Mouse (Mus musculus) mouse embryonic stem cell (cell line): Measurements from ENCODE around the gene Cfi.

ENCODE experiments used
- in situ Hi-C, 2 experiments: fragments of 300-500 bp; cut with MboI; formaldehyde crosslinking; loops; 1 replicate in 1 of 2; 3 replicates in 1 of 2; pipeline ENCODE4 v1.14.3; 2019 to 2020; ENCODE audit warnings: low sequenced_read_pairs in 2 of 2, low pct_unique_long_range_greater_than_20kb in 1 of 2, mixed read lengths in 1 of 2; ENCODE audit not compliant: unreplicated experiment in 1 of 2

Gene Cfi

GRCm38 (mm10) chr3:129835388-129835934 is at the start of gene Cfi:
TSS of gene Cfi (plus strand) at chr3:129835884.
- in situ Hi-C loops, result no loop called here

DNA sequence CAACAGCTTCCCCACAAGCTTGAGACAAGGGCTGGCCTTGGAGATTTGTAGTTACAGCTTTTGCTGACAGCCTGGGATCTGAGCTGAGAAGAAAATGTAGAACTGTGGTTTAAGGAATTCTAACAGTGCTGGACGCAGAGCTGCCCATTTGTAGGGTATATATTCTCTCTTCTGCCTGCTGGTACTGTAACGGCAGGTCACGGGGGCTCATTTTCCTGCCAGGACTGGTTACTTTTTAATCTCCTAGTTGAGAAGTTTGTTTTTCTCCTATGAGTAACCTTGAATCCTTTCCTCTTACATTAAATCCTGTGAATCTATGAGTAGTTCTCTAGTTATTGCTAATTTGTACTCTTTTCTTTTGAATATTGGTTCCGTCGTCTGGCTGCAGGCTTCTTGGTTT is 41.9 kb upstream of the Cfi start:
- in situ Hi-C loops, result no loop called here

DNA sequence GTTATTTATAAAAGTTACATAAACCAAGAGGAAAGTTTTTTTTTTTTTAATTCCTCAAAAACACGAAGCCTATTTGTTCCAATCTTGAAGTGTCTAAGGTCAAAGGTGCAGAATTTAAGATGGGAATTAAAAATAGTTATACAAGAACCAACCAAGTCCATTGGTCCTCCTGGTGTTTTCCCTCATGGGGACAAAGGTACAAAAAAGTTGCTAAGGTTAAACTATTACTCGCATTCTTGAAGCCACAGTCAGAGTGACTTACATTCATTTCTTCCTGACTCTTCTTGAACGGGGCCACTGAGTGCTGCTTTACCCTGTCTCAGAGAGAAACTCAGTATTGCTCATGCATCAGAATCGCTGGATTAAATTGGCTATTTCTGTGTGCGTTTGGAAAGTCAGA is 38.3 kb upstream of the Cfi start:
- in situ Hi-C loops, result no loop called here

DNA sequence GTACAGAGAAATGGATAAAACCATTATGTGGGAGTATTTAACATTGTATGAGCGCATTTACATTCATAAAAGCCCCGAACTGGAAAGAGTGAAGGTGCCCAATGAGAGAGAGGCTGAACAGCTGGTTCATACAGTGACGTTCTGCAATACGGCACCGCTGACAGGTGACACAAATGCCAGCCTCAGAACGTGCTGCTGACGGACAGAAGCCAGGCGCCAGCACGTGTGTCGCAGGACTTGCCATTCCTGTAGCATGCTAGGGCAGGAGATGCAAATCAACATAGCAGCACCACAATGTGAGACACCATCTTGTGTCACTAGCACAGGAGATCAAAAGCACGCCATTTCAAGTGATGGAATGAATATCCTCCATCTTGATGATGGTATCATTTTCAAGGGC is 37.1 kb upstream of the Cfi start:
- in situ Hi-C loops, result no loop called here

DNA sequence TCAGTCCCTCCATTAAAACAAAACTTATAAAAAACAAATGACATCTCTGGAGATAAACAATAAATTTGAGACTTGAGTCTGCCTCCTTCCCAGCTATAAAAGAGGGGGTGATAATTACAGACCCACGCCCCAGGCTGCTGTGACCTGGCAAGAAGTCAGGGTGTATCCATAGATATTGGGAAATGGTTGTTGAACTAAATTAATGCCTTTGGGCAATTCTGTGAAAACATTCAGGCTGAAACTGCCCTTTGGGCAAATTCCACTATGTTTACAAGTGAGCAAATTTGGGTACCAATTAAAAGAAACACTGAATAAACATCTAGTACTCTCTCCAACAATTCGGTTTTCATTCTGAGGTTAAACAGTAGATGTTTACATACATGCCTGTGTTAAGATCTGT is 36.7 kb upstream of the Cfi start:
- in situ Hi-C loops, result no loop called here

DNA sequence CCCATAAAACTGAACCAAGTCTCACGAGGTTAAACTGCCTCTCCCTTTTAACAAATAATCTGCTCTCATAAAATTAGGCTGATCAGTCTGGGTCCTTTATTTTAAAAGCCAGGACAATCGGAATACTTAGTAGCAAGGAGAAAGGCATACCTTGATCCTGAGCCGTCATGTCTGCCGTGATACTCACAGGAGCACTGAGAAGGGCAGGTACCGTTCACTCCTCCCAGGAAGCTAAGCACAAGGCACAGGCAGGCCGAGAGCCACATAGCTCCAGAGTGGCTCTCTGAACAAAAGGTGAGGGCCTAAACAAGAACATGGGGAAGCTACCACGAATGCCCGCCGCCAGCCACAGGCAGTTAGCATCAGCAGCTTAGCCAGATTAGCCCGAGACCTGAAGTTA is 31.9 kb upstream of the Cfi start, which contains the start of gene Lrit3:
TSS of gene Lrit3 (minus strand) at position 266 of the 400 bp plus-strand sequence.
- in situ Hi-C loops, result no loop called here

DNA sequence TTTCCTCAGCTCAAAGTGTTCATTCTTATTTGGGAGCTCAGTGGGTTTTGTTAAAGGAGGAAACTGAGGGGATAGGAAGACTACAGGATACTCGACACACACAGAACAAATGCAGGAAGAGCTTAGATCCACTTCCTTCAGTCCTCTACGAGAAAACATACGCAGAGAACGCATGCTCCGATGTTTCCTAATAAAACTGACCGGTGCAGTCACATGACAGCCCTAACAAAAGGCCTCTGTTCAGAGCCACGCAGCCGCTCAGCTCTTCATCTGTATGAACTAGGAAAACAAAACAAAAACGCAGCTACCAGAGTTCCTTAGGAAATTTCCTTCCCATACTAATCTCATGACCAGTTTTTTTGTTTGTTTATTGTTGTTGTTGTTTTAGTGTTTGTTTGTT is 14.8 kb upstream of the Cfi start:
- in situ Hi-C loops, result no loop called here

DNA sequence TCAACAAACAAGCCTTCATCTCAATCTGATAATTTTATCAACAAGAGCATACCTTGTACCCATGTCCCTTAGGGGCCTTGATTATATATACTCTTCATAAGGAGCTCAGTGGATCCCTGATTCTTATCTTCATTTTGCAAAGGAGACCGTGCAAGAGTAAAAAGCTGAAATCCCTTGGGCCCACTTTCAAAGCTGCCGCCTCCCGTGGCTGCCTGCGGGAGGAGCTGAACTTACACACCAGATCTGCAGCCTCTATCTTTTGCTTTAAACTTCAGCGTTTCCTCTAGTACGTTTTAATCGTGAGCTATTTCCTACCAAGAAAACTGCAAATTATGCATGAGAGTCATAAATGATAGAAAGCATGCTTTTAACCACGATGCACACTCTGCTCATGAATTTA is 13.9 kb upstream of the Cfi start:
- in situ Hi-C loops, result no loop called here

GRCm38 (mm10) chr3:129822206-129822775 is 13.4 kb upstream of the Cfi start, which contains the start of gene Rrh:
TSS of gene Rrh (minus strand) at chr3:129822587.
- in situ Hi-C loops, result no loop called here

DNA sequence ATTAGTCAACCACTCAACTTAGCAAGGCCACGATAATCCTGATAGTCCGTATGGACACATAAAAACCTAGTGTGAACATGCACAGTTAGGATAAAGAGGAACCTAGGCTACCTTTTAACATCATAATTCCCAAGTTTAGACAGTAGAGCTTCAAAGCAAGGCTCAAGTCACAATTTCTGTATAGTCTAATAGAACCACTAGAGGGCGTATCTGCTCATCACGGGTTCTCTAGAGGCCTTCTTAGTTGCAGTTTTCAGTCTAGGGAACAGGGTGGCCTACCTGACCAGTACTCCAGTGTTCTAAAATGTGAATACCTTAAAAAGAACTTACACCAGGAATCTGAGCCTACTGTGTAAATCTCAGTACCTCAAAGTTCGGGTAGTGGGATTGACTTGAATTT is 12.4 kb upstream of the Cfi start:
- in situ Hi-C loops, result no loop called here

DNA sequence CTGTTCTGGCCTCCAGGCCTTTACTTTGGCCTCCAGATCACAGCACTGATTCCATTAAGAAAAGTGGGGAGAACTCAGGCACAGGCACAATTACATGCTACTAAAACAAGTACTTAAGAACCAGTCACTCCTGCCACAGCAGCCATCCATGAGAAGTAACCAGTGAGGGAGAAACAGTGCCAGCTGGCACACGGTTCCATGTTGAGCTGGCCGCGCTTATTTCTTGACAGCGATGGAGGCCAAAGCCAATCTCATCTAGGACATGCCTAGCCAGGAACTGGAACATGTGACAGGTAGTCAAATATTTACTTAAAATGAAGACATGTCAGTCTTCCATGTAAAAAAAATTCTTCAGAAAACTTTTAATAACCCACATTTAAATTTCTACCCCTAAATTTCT is 11.5 kb upstream of the Cfi start:
- in situ Hi-C loops, result no loop called here

GRCm38 (mm10) chr3:129824891-129825290 is 10.8 kb upstream of the Cfi start:
- in situ Hi-C loops, result no loop called here

- in situ Hi-C loops, result no loop called here
Observed at GRCm38 (mm10) chr3:129826691-129827090, 9.0 kb upstream of the Cfi start.

GRCm38 (mm10) chr3:129827691-129828090 is 8.0 kb upstream of the Cfi start:
- in situ Hi-C loops, result no loop called here

DNA sequence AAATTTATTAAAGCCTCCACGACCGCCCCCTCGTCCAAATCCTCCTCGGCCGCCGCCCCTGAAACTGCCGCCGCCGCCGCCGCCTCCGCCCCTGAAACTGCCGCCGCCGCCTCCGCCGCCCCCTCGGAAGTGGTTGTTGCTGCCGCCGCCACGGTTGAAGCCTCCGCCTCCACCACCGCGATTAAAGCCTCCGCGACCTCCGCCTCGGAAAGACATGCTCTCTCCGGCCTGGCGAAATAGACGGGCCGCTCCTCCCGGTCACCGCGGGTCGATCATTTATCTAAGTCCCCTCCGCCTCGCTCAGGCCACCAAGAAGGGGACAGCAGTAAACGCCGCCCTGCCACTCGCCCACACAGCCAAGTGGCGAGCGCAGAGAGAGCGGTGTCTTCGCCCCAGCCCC is 5.1 kb upstream of the Cfi start:
- in situ Hi-C loops, result no loop called here

DNA sequence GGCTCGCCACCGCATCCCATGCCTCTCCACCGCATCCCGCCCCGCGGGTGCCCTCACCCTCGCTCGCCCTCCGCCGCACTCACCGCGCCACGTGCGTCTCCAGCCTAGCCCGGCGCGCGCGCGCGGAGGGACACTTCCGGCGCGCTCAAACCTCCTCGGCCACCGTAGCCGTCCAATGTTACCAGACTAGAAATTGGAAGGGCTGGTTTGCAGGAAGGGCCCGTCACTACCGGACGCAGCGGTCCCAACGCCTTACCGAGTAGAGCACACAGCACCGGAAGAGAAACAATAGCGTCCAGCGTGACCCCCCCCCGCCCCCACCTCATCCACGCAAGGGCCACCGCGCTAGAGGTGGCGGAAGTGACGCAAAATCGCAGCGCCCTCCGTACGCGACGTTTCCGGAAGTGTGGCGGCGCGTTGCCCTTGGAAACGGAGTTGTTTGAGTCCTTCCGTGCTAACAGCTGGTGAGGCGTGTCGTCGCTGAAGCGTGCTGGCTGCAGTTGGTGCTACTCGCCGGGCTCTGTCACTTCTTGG is 4.6 kb upstream of the Cfi start, which contains the start of gene Gar1:
TSS of gene Gar1 (minus strand) at position 362 of the 534 bp plus-strand sequence.
- in situ Hi-C loops, result no loop called here

DNA sequence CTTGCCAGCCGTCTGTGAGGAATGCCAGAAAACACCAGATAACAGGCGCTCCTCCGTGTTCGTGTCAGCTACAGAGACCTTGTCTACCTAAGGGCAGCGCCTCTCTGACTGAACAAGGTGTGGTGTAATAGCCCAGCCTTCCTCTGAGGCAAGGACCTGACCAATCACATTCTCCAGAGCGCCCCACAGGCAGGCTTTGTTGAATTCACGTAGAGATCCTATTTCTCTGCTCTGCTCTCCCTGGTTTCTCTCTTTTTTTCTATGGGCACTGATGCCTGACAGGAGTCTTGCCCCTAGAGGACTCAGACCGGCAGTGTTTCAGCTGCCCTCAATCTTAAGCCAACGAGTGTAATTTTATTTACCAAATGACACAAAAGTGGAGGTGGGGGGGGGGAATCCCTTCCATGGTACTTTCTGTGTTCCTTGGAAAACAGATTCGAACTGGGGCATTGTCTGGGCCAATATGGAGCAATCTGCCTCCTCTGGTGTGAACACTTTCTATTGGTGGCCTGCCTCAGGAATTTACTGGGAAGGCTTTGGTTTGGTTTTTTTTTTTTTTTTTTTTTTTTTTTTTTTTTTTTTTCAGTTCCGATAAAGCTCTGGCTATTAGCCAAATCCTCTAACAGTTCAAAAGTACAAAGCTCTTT is 490 bp downstream of the Cfi start:
- in situ Hi-C loops, result no loop called here

- in situ Hi-C loops, result no loop called here
Observed at GRCm38 (mm10) chr3:129836965-129837364, 1.3 kb downstream of the Cfi start.

DNA sequence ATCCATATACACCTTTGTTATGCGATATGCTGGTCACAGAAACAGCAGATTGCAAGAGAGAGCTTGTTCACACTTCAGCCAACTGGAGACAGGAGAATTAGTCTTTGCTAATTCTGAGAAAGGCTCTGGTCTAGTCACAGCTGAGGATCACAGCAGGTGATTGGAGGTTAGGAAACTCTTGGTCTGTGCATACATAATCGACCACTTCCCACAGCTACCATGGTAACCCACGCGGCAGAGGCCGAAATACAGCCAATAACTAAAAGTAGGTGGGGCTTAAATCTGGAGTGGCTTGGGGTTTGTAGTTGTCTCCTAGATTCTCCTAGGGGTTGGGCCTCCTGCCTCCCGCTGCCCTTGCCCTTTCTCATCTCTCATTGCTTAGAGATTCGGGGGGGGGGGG is 2.3 kb downstream of the Cfi start:
- in situ Hi-C loops, result no loop called here

DNA sequence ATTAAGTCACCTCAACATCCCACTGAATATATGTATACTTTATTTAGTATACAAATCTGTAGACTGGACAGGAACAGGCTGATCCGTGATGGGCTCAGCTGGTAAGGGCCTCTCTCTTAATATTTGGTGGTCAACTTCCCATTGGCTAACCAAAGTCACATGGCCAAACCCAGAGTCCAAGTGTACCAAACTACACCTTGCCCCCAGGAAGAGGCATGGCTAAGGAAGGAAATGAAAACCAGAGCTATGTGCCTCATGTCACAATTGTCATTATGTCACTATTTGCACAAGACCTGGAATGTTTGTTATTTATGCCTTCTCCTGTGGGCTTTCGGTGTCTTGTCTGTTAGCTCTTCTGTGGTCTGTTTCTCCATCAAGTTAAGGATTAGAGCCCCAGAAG is 10.2 kb downstream of the Cfi start:
- in situ Hi-C loops, result no loop called here
